Comparison of ENCODE assay signal across 8 mouse cellular contexts in genomic region chr12:76368790-76369205, GRCm38 (mm10). TPM values are rescaled to one million over a fixed set of nuclear protein-coding genes. Genes with fewer than 3 reads are reported as not detected.
DNase-seq lines count a peak whose midpoint lies in the region; ATAC-seq lines count a peak whose summit lies in the region.

No protein-coding gene starts in this region.

- H3K27me3 ChIP-seq in neural tube, embryonic 11.5 days (ENCODE audit: control insufficient read depth, insufficient read depth, low read length): no peaks in the 10 kb centered on the region
- H3K27me3 ChIP-seq in embryonic facial prominence, embryonic 12.5 days: no peaks in the 10 kb centered on the region
- no peaks in the 10 kb centered on the region for H3K27me3 ChIP-seq in intestine, embryonic 15.5 days (replicated peaks)
- H3K27me3 ChIP-seq in midbrain, embryonic 10.5 days (ENCODE audit: low read depth, poor library complexity, severe bottlenecking): no peaks in the 10 kb centered on the region

- peak overlapping the region; percentile 86 for H3K4me3 ChIP-seq in neural tube, embryonic 11.5 days (ENCODE audit: low read depth, low read length)
- peak overlapping the region; percentile 75 for H3K4me3 ChIP-seq in embryonic facial prominence, embryonic 12.5 days
- peak overlapping the region; percentile 87 for H3K4me3 ChIP-seq in intestine, embryonic 15.5 days (replicated peaks)
- H3K4me3 ChIP-seq in midbrain, embryonic 10.5 days: peak overlapping the region; percentile 94

- peak overlapping the region; percentile 89 for H3K4me2 ChIP-seq in neural tube, embryonic 11.5 days (ENCODE audit: low read depth)
- H3K4me2 ChIP-seq in embryonic facial prominence, embryonic 12.5 days (replicated peaks): peak overlapping the region; percentile 81
- H3K4me2 ChIP-seq in intestine, embryonic 15.5 days (replicated peaks): peak overlapping the region; percentile 88

- peak; percentile 57 to 73 for DNase-seq in adrenal gland, postnatal 36 days
- DNase-seq in adrenal gland, adult 8-10 months: no peak
- peak; percentile 72 for DNase-seq in neural tube, embryonic 11.5 days (ENCODE audit: low spot score)
- no peak for DNase-seq in neural tube, embryonic 10.5 days (ENCODE audit: extremely low spot score, low spot score)
- no peak for DNase-seq in midbrain, embryonic 10.5 days (ENCODE audit: low spot score)
- no peak for DNase-seq in urinary bladder, adult 18-20 months (ENCODE audit: low spot score in 2 of 2)

- H3K27ac ChIP-seq in neural tube, embryonic 11.5 days (ENCODE audit: low read depth, low read length): peak overlapping the region; percentile 98
- H3K27ac ChIP-seq in embryonic facial prominence, embryonic 12.5 days: peak overlapping the region; percentile 100
- peak overlapping the region; percentile 100 for H3K27ac ChIP-seq in intestine, embryonic 15.5 days
- peak overlapping the region; percentile 100 for H3K27ac ChIP-seq in midbrain, embryonic 10.5 days (replicated peaks)

- peak; percentile 29 for ATAC-seq in neural tube, embryonic 11.5 days (ENCODE audit: insufficient read depth, low FRiP score, low TSS enrichment)
- ATAC-seq in embryonic facial prominence, embryonic 12.5 days (ENCODE audit: insufficient number of reproducible peaks, insufficient read depth, low FRiP score, low TSS enrichment): peak; percentile 9
- ATAC-seq in intestine, embryonic 15.5 days: peak; percentile 43

- under 1% methylated on average over 26 of the region's 26 CpGs for WGBS in neural tube, embryonic 11.5 days
- WGBS in embryonic facial prominence, embryonic 12.5 days: under 1% methylated on average over 26 of the region's 26 CpGs
- whole genome bisulfite sequencing in intestine, embryonic 15.5 days: 1% methylated on average over 26 of the region's 26 CpGs
- under 1% methylated on average over 26 of the region's 26 CpGs for WGBS in midbrain, embryonic 10.5 days

- no peaks in the 10 kb centered on the region for H3K9me3 ChIP-seq in neural tube, embryonic 11.5 days (ENCODE audit: control insufficient read depth, low read length)
- H3K9me3 ChIP-seq in embryonic facial prominence, embryonic 12.5 days: no peaks in the 10 kb centered on the region
- H3K9me3 ChIP-seq in intestine, embryonic 15.5 days: no peaks in the 10 kb centered on the region
- H3K9me3 ChIP-seq in midbrain, embryonic 10.5 days (replicated peaks): no peaks in the 10 kb centered on the region

- no peaks in the 10 kb centered on the region for H3K36me3 ChIP-seq in neural tube, embryonic 11.5 days (ENCODE audit: control insufficient read depth, insufficient read depth, low read length)
- no peaks in the 10 kb centered on the region for H3K36me3 ChIP-seq in embryonic facial prominence, embryonic 12.5 days
- no peaks in the 10 kb centered on the region for H3K36me3 ChIP-seq in intestine, embryonic 15.5 days
- peaks cover 8% of the 10 kb centered on the region for H3K36me3 ChIP-seq in midbrain, embryonic 10.5 days

- peaks cover 27% of the 10 kb centered on the region for H3K4me1 ChIP-seq in neural tube, embryonic 11.5 days (ENCODE audit: control insufficient read depth, insufficient read depth, low read length)
- H3K4me1 ChIP-seq in embryonic facial prominence, embryonic 12.5 days: peaks cover 42% of the 10 kb centered on the region
- peaks cover 28% of the 10 kb centered on the region for H3K4me1 ChIP-seq in intestine, embryonic 15.5 days (replicated peaks)
- peaks cover 55% of the 10 kb centered on the region for H3K4me1 ChIP-seq in midbrain, embryonic 10.5 days

- H3K9ac ChIP-seq in neural tube, embryonic 11.5 days (ENCODE audit: low read length): peak overlapping the region; percentile 99
- H3K9ac ChIP-seq in embryonic facial prominence, embryonic 12.5 days: peak overlapping the region; percentile 97
- peak overlapping the region; percentile 97 for H3K9ac ChIP-seq in intestine, embryonic 15.5 days

RNA-seq across cellular contexts. Expression of gene Zbtb25, which starts 0.6 kb away (rescaled TPM):
- 1 to 10 TPM; 5.9 to 9.9 TPM for total RNA-seq in adrenal gland, postnatal 36 days (2021)
- 10 to 100 TPM in 3 of 4 experiments, 1 to 10 TPM in 1; 8.5 to 14.1 (median 10.7) TPM for total RNA-seq in adrenal gland, adult 8-10 months (2022)
- polyA plus RNA-seq in neural tube, embryonic 11.5 days (2014; fragmentation: Nextera tagmentation; extraction: Ambion mirVana): 17.5 and 17.9 TPM in 2 replicates
- 20.6 and 22.4 TPM in 2 replicates for polyA plus RNA-seq in embryonic facial prominence, embryonic 12.5 days (2016; fragmentation: Nextera tagmentation; extraction: Ambion mirVana)
- polyA plus RNA-seq in intestine, embryonic 15.5 days (2015; fragmentation: Nextera tagmentation; extraction: Ambion mirVana): 11.7 and 12.4 TPM in 2 replicates
- polyA plus RNA-seq in midbrain, embryonic 10.5 days (2016; fragmentation: Nextera tagmentation; extraction: Ambion mirVana): 18.2 and 19.0 TPM in 2 replicates

RNA-seq across cellular contexts. Expression of gene Zbtb1, which starts 1.3 kb away (rescaled TPM):
- 1 to 10 TPM; 5.2 to 5.8 TPM for total RNA-seq in adrenal gland, postnatal 36 days (2021)
- total RNA-seq in adrenal gland, adult 8-10 months (2022): 1 to 10 TPM; 5.7 to 7.4 (median 6.7) TPM
- polyA plus RNA-seq in neural tube, embryonic 11.5 days (2014; fragmentation: Nextera tagmentation; extraction: Ambion mirVana): 7.7 and 7.9 TPM in 2 replicates
- 11.0 and 11.7 TPM in 2 replicates for polyA plus RNA-seq in embryonic facial prominence, embryonic 12.5 days (2016; fragmentation: Nextera tagmentation; extraction: Ambion mirVana)
- 6.7 and 7.6 TPM in 2 replicates for polyA plus RNA-seq in intestine, embryonic 15.5 days (2015; fragmentation: Nextera tagmentation; extraction: Ambion mirVana)
- 7.2 and 7.9 TPM in 2 replicates for polyA plus RNA-seq in midbrain, embryonic 10.5 days (2016; fragmentation: Nextera tagmentation; extraction: Ambion mirVana)

RNA-seq across cellular contexts. Expression of gene Hspa2, which starts 35.2 kb away (rescaled TPM):
- total RNA-seq in adrenal gland, postnatal 36 days (2021): 10 to 100 TPM; 18.5 to 21.5 TPM
- 10 to 100 TPM; 19.1 to 25.6 (median 22.9) TPM for total RNA-seq in adrenal gland, adult 8-10 months (2022)
- 5.1 and 6.0 TPM in 2 replicates for polyA plus RNA-seq in neural tube, embryonic 11.5 days (2014; fragmentation: Nextera tagmentation; extraction: Ambion mirVana)
- 4.4 and 5.6 TPM in 2 replicates for polyA plus RNA-seq in embryonic facial prominence, embryonic 12.5 days (2016; fragmentation: Nextera tagmentation; extraction: Ambion mirVana)
- polyA plus RNA-seq in intestine, embryonic 15.5 days (2015; fragmentation: Nextera tagmentation; extraction: Ambion mirVana): 10.1 and 11.9 TPM in 2 replicates
- 4.9 and 5.9 TPM in 2 replicates for polyA plus RNA-seq in midbrain, embryonic 10.5 days (2016; fragmentation: Nextera tagmentation; extraction: Ambion mirVana)

RNA-seq across cellular contexts. Expression of gene Akap5, which starts 44.1 kb away (rescaled TPM):
- total RNA-seq in adrenal gland, postnatal 36 days (2021): under 1 TPM; 0.46 to 0.83 TPM
- 1 to 10 TPM in 1 of 4 experiments, under 1 TPM in 3; 0.35 to 1.1 (median 0.63) TPM for total RNA-seq in adrenal gland, adult 8-10 months (2022)
- polyA plus RNA-seq in neural tube, embryonic 11.5 days (2014; fragmentation: Nextera tagmentation; extraction: Ambion mirVana): 3.9 and 4.4 TPM in 2 replicates
- polyA plus RNA-seq in embryonic facial prominence, embryonic 12.5 days (2016; fragmentation: Nextera tagmentation; extraction: Ambion mirVana): 1.9 and 2.3 TPM in 2 replicates
- 2.7 and 3.3 TPM in 2 replicates for polyA plus RNA-seq in intestine, embryonic 15.5 days (2015; fragmentation: Nextera tagmentation; extraction: Ambion mirVana)
- polyA plus RNA-seq in midbrain, embryonic 10.5 days (2016; fragmentation: Nextera tagmentation; extraction: Ambion mirVana): 2.5 and 4.7 TPM in 2 replicates

RNA-seq across cellular contexts. Expression of gene Ppp1r36, which starts 48.5 kb away (rescaled TPM):
- total RNA-seq in adrenal gland, postnatal 36 days (2021): not detected
- total RNA-seq in adrenal gland, adult 8-10 months (2022): under 1 TPM; 0.15 to 0.24 (median 0.23) TPM
- 0.45 and 0.82 TPM in 2 replicates for polyA plus RNA-seq in neural tube, embryonic 11.5 days (2014; fragmentation: Nextera tagmentation; extraction: Ambion mirVana)
- polyA plus RNA-seq in embryonic facial prominence, embryonic 12.5 days (2016; fragmentation: Nextera tagmentation; extraction: Ambion mirVana): 2.0 and 2.1 TPM in 2 replicates
- 1.1 and 1.5 TPM in 2 replicates for polyA plus RNA-seq in intestine, embryonic 15.5 days (2015; fragmentation: Nextera tagmentation; extraction: Ambion mirVana)
- 0.33 and 0.71 TPM in 2 replicates for polyA plus RNA-seq in midbrain, embryonic 10.5 days (2016; fragmentation: Nextera tagmentation; extraction: Ambion mirVana)

Comparison
In these comparisons a context has a peak if more than half of its experiments do, and no peak if none do; other contexts are left out.
1. DNase-seq: peak in adrenal gland, postnatal 36 days (2 of 2) and neural tube, embryonic 11.5 days (single experiment); none in adrenal gland, adult 8-10 months (single experiment), neural tube, embryonic 10.5 days (single experiment), midbrain, embryonic 10.5 days (single experiment) and urinary bladder, adult 18-20 months (0 of 2).
2. Peak in every context shown above with its lines, with median percentiles within 50 percentile points of each other: ATAC-seq, H3K27ac ChIP-seq, H3K4me2 ChIP-seq, H3K4me3 ChIP-seq and H3K9ac ChIP-seq.